14 mouse cellular contexts compared by ENCODE assay signal in genomic region chr9:116083726-116084323, GRCm38 (mm10).
DNase-seq lines count a peak whose midpoint lies in the region; ATAC-seq and TF ChIP-seq lines count a peak whose summit lies in the region.
"Had no signal": no experiment of that assay in that cellular context is flagged by ENCODE, and none has a peak within 500 bp of the region (broad histone marks: within the 10 kb centered on the region; RNA-seq: fewer than 3 reads in every experiment).

No protein-coding gene starts in this region.

- no peak overlapping the region for H3K4me3 ChIP-seq in forebrain, embryonic 15.5 days
- H3K4me3 ChIP-seq in forebrain, embryonic 10.5 days, result no peak overlapping the region
- H3K4me3 ChIP-seq in lung, postnatal 0 days (ENCODE audit: low read depth, low read length), result no peak overlapping the region
- no peak overlapping the region for H3K4me3 ChIP-seq in thymus, adult 2 months (ENCODE audit: control insufficient read depth, insufficient read depth, low read length)
- H3K4me3 ChIP-seq: embryonic facial prominence, embryonic 12.5 days; forebrain, embryonic 13.5 days; myocyte had no signal

- no peak for DNase-seq in forebrain, embryonic 10.5 days (ENCODE audit: extremely low spot score, low spot score)
- DNase-seq in lung, postnatal 0 days (ENCODE audit: low spot score), result peak; percentile 34
- no peak for DNase-seq in lung, postnatal 14 days
- DNase-seq in induced T-regulatory cell, adult 2 months (ENCODE audit: low read depth), result peak; percentile 30
- DNase-seq in spleen, postnatal 36 days (ENCODE audit: low spot score in 2 of 2), result peak; percentile 65 to 70
- DNase-seq in heart, adult 8-10 months (ENCODE audit: low spot score), result no peak
- no peak for DNase-seq in thymus, adult 2 months
- DNase-seq: cerebellum, adult 9-11 months; thymus, adult 18-20 months had no signal

- no peaks in the 10 kb centered on the region for H3K27me3 ChIP-seq in forebrain, embryonic 15.5 days
- no peaks in the 10 kb centered on the region for H3K27me3 ChIP-seq in forebrain, embryonic 10.5 days (ENCODE audit: poor library complexity, severe bottlenecking)
- H3K27me3 ChIP-seq in lung, postnatal 0 days (replicated peaks; ENCODE audit: insufficient read depth, low read length), result no peaks in the 10 kb centered on the region
- no peaks in the 10 kb centered on the region for H3K27me3 ChIP-seq in thymus, adult 2 months (ENCODE audit: control insufficient read depth, insufficient read depth, low read length)
- H3K27me3 ChIP-seq: embryonic facial prominence, embryonic 12.5 days; forebrain, embryonic 13.5 days had no signal

- TF ChIP-seq POLR2A in thymus, adult 2 months (IDR thresholded peaks at IDR 0.05; ENCODE audit: control insufficient read depth, extremely low read depth, insufficient read depth, low read length, poor library complexity), result no peak

- TF ChIP-seq CTCF in lung, postnatal 0 days (IDR thresholded peaks at IDR 0.05), result no peak
- no peak for TF ChIP-seq CTCF in thymus, adult 2 months (IDR thresholded peaks at IDR 0.05; ENCODE audit: borderline replicate concordance, control insufficient read depth, extremely low read depth, insufficient read depth, low read length, poor library complexity)

- H3K4me1 ChIP-seq in forebrain, embryonic 15.5 days, result peaks cover 11% of the 10 kb centered on the region
- no peaks in the 10 kb centered on the region for H3K4me1 ChIP-seq in forebrain, embryonic 10.5 days
- 0 out of 2 replicates have a peak, but pooled peaks cover 5% of the 10 kb centered on the region for H3K4me1 ChIP-seq in lung, postnatal 0 days (ENCODE audit: insufficient read depth, low read depth, low read length)
- H3K4me1 ChIP-seq in thymus, adult 2 months (replicated peaks; ENCODE audit: control insufficient read depth, insufficient read depth, low read length), result peaks cover 13% of the 10 kb centered on the region
- H3K4me1 ChIP-seq: embryonic facial prominence, embryonic 12.5 days had no signal

- TF ChIP-seq EP300 in lung, postnatal 0 days (IDR thresholded peaks at IDR 0.05), result no peak

- 0 out of 2 replicates have a peak, but pooled peaks have one; percentile 16 for ATAC-seq in forebrain, embryonic 15.5 days (replicated peaks)
- no peak for ATAC-seq in lung, postnatal 0 days
- ATAC-seq: intestine, embryonic 16.5 days had no signal

- H3K4me2 ChIP-seq in forebrain, embryonic 15.5 days (replicated peaks), result no peak overlapping the region
- H3K4me2 ChIP-seq in lung, postnatal 0 days (replicated peaks; ENCODE audit: low read depth, low read length), result no peak overlapping the region
- H3K4me2 ChIP-seq: embryonic facial prominence, embryonic 12.5 days; forebrain, embryonic 13.5 days had no signal

- no peaks in the 10 kb centered on the region for H3K36me3 ChIP-seq in forebrain, embryonic 15.5 days
- no peaks in the 10 kb centered on the region for H3K36me3 ChIP-seq in forebrain, embryonic 10.5 days (replicated peaks)
- H3K36me3 ChIP-seq in lung, postnatal 0 days (ENCODE audit: insufficient read depth, low read length), result no peaks in the 10 kb centered on the region
- H3K36me3 ChIP-seq in thymus, adult 2 months (ENCODE audit: control insufficient read depth, insufficient read depth, low read length), result no peaks in the 10 kb centered on the region
- H3K36me3 ChIP-seq: embryonic facial prominence, embryonic 12.5 days had no signal

- 88% methylated on average over 8 of the region's 8 CpGs for WGBS in forebrain, embryonic 15.5 days
- WGBS in forebrain, embryonic 10.5 days, result 93% methylated on average over 8 of the region's 8 CpGs
- 73% methylated on average over 8 of the region's 8 CpGs for WGBS in lung, postnatal 0 days
- 42% methylated on average over 8 of the region's 8 CpGs for WGBS in thymus, adult 2 months

- H3K9ac ChIP-seq in forebrain, embryonic 15.5 days (replicated peaks), result no peak overlapping the region
- H3K9ac ChIP-seq in lung, postnatal 0 days (replicated peaks; ENCODE audit: low read depth), result no peak overlapping the region
- H3K9ac ChIP-seq: embryonic facial prominence, embryonic 12.5 days; forebrain, embryonic 13.5 days had no signal

- H3K9me3 ChIP-seq in forebrain, embryonic 15.5 days, result no peaks in the 10 kb centered on the region
- H3K9me3 ChIP-seq in forebrain, embryonic 10.5 days, result no peaks in the 10 kb centered on the region
- H3K9me3 ChIP-seq in lung, postnatal 0 days (ENCODE audit: low read length), result no peaks in the 10 kb centered on the region
- H3K9me3 ChIP-seq: embryonic facial prominence, embryonic 12.5 days; forebrain, embryonic 13.5 days had no signal

- H3K27ac ChIP-seq in forebrain, embryonic 15.5 days (replicated peaks), result peak overlapping the region; percentile 27; the same call in 1 of the 2 replicates
- H3K27ac ChIP-seq in forebrain, embryonic 10.5 days, result no peak overlapping the region
- H3K27ac ChIP-seq in lung, postnatal 0 days (ENCODE audit: low read length), result no peak overlapping the region
- no peak overlapping the region for H3K27ac ChIP-seq in thymus, adult 2 months (ENCODE audit: control insufficient read depth, insufficient read depth, low read length)
- H3K27ac ChIP-seq: embryonic facial prominence, embryonic 12.5 days; forebrain, embryonic 13.5 days had no signal

Comparison
In these comparisons a context has a peak if more than half of its experiments do, and no peak if none do; other contexts are left out.
1. DNase-seq: peak in lung, postnatal 0 days (single experiment), induced T-regulatory cell, adult 2 months (single experiment) and spleen, postnatal 36 days (2 of 2); none in forebrain, embryonic 10.5 days (single experiment), lung, postnatal 14 days (single experiment), heart, adult 8-10 months (single experiment) and thymus, adult 2 months (single experiment).